Mouse (Mus musculus): ENCODE results near the gene Vmn1r177.
"Not testable (repeated sequence)": the region's sequence is repeated elsewhere in the genome, so short reads cannot be mapped to it uniquely, and the experiment has no call there.

Gene Vmn1r177

DNA sequence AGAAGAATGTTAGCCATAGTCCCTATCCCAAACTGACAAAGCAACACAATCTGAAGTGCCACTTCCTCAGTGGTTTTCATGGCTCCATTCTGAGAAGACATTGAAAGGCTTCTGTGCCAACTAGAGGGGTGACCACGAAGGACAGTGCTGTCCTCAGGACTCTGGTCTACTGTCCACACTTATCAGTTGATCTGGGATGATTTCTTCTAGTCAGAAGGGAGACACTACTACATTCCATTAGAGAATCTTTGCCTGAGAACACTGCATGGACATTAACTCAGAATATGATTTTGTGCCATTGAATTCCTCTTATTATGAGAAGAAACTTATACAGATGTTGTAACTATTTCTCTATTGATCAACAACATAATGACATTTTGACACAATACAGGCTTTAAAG is at the start of gene Vmn1r177:
Vmn1r177 (minus strand) TSS at position 101 of the 400 bp plus-strand sequence.
- not testable (repeated sequence) for DNase-seq

DNA sequence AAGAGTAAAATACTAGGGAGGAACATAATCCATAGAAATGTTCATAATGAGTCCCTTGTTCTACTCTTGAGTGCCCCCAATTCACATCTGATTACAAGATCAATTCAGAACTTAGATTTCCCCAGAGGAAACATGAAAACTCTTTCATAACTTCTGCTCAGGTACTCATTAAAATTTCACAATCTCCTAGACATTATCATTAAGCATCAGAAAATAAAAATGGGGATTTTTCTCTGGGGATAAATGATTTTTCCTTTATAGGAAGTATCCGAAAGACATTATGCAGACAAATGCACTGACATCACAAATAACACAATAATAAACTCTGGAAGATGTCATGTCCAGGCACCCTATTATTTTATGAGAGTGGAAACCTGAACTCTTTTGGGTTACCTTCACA is 25.5 kb upstream of the Vmn1r177 start, which contains the start of gene Vmn1r178:
Vmn1r178 (plus strand) TSS at position 301 of the 400 bp plus-strand sequence.
- DNase-seq = no peak

DNA sequence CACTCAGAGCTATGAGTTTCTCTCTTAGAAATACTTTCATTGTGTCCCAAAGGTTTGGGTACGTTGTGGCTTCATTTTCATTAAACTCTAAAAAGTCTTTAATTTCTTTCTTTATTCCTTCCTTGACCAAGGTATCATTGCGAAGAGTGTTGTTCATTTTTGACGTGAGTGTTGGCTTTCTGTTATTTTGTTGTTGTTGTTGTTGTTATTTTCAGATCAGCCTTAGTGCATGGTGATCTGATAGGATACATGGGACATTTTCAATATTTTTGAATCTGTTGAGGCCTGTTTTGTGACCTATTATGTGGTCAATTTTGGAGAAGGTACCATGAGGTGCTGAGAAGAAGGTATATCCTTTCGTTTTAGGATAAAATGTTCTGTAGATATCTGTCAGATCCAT is 10.7 kb upstream of the Vmn1r177 start:
- DNase-seq = not testable (repeated sequence)

DNA sequence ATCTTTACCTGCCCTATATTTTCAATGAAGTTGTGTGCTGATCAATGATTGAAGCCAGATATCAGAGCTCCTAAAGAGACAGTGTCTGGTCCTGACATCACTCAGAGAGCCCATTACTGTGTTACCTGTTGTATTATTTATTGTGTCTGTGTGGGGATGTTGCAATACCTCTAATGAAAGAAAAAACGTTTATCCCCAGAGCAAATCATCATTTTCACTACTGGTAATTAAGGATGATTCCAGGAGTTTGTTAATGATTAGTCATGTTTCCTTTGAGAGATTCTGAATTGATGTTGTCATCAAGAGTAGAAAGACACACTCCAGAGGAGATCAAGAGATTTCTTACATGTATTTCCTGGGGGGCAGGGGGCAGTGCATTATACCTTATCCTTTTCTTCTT is 29.0 kb downstream of the Vmn1r177 start, which contains the start of gene Vmn1r176:
Vmn1r176 (minus strand) TSS at position 101 of the 400 bp plus-strand sequence.
- not testable (repeated sequence) for DNase-seq

All from B cell, adult 2 months (primary cell).